Mouse (Mus musculus): Measurements from ENCODE around the gene Btg4. TPM values are rescaled to one million over a fixed set of nuclear protein-coding genes. Genes with fewer than 3 reads are reported as not detected.

The Btg4 gene
- polyA plus RNA-seq (2016; fragmentation: Nextera tagmentation; extraction: Ambion mirVana), result not detected in 2 replicates

DNA sequence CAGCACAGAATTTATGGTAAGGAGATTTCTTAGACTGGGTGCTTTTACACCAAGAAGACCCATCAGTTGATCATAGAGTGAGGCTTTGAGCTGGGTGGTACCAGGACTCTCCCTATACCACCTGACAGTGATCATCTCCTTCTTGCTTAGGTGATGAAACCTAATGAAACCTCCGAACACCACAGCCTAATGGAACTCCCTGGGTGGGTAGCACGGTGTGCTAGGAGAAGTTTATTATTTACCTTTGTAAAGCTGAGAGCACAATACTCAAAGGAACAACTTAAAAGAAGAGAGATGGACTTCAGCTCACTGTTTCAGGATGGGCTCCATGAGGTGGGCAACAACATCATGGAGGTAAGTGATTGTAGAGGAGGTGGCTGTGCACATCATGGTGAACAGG lies at the start of gene Btg4:
Gene Btg4 (plus strand): TSS at position 301 of the 400 bp plus-strand sequence.
- H3K36me3 ChIP-seq, result no peaks in the 10 kb centered on the region
- H3K27ac ChIP-seq, result no peak within 1 kb of the TSS
- DNase-seq (ENCODE audit: low spot score), result no peak
- WGBS, result 89% methylated on average over 2 of the region's 2 CpGs
- H3K4me1 ChIP-seq, result 0 out of 2 replicates have a peak, but pooled peaks cover 6% of the 10 kb centered on the region
- H3K9me3 ChIP-seq, result no peaks in the 10 kb centered on the region
- no peaks in the 10 kb centered on the region for H3K27me3 ChIP-seq (ENCODE audit: insufficient read depth, poor library complexity, severe bottlenecking)
- no peak within 1 kb of the TSS for H3K4me3 ChIP-seq

DNA sequence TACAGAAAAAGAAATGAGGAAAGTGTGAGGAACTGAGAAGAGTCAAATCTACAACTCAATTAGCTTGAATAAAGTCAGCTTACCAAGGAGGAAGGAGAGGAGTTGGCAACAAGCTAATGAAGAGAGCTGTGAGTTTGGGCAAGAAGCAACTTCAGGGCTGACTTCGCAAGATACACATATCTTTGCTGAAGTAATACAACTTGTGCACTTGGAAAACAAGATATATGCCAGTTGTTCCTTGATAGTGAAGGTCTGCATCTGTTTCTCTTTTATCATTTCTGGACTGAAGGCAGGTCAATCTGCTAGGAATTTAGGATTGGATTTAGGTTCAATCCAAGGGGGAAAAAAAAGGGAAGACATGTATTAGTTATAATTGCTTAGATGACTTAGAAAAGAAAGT lies 47.1 kb upstream of the Btg4 start:
- H3K36me3 ChIP-seq, result no peaks in the 10 kb centered on the region
- DNase-seq (ENCODE audit: low spot score), result no peak
- no peaks in the 10 kb centered on the region for H3K9me3 ChIP-seq
- 65% methylated on average over 1 of the region's 1 CpGs for WGBS
- no peak overlapping the region for H3K27ac ChIP-seq
- peaks cover 8% of the 10 kb centered on the region; the same call in 1 of the 2 replicates for H3K27me3 ChIP-seq (ENCODE audit: insufficient read depth, poor library complexity, severe bottlenecking)
- no peak overlapping the region for H3K4me3 ChIP-seq
- H3K4me1 ChIP-seq, result peaks cover 5% of the 10 kb centered on the region; the same call in 1 of the 2 replicates

DNA sequence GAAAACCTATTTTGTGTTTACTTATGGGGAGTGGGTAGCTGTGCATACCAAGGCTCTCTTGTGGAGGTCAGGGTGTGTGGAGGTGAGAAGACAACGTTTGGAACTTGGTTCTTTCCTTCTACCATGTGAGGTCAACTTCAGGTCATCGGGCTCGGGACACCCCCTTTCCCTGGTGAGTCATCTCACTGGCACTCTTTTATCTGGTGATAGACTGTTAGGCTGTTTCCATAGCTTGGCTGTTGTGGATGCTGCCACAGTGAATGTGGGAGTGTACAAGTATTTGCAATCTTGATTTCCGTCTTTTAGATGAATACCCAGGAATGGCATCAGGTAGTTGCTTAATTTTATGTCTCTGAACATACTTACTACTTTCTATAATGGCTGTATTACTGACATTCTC lies 45.0 kb upstream of the Btg4 start:
- peak; percentile 74 for DNase-seq (ENCODE audit: low spot score)
- Histone ChIP-seq H3K27ac (no peak overlapping the region), H3K9me3 (no peaks in the 10 kb centered on the region), H3K27me3 (ENCODE audit: insufficient read depth, poor library complexity, severe bottlenecking) (no peaks in the 10 kb centered on the region; the same call in 1 of the 2 replicates), H3K36me3 (no peaks in the 10 kb centered on the region), H3K4me3 (no peak overlapping the region), H3K4me1 (peaks cover 5% of the 10 kb centered on the region; the same call in 1 of the 2 replicates)
- WGBS, result 17% methylated on average over 4 of the region's 4 CpGs

DNA sequence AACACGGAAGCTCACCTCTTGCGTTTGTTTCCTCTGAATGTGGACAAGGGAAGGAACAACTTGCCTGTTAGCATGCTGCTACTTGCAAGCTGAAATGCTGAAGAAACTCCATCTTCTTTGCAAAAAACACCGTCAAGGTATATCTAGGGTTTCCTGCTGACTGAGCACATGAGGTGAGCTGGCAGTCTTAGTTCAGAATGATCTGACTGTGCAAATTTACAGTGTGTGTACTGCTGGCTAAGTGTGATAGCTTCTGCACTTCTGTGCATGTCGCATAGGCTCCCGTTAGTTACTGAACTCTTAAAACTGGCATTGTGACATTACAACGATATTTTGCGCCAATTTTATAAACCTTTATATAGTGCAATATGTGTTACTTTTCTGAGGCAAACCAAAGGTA lies 41.0 kb upstream of the Btg4 start:
- no peak for DNase-seq (ENCODE audit: low spot score)
- Histone ChIP-seq H3K27ac (no peak overlapping the region), H3K9me3 (no peaks in the 10 kb centered on the region), H3K27me3 (ENCODE audit: insufficient read depth, poor library complexity, severe bottlenecking) (no peaks in the 10 kb centered on the region), H3K4me3 (no peak overlapping the region), H3K36me3 (no peaks in the 10 kb centered on the region), H3K4me1 (peaks cover 5% of the 10 kb centered on the region; the same call in 1 of the 2 replicates)
- WGBS, result 74% methylated on average over 7 of the region's 7 CpGs

DNA sequence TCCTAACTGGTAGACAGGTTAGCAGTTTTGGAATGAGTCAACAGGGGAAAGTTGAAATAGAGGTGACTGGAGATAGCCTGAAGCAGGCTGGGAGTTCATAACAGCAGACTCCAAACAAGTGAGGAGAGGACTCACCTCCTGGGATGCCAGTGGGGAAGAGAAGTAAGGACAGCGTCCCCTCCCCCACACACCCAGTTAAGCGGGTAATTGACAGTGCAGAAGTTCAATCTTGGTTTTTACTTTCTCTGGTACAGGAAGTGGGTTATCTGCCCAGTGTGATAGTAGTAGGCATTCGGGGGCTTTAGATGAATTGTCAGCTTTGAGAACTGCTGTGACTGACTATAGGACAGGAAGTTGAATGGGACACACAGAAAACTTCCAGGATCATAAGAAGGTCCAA lies 40.4 kb upstream of the Btg4 start:
- peaks cover 5% of the 10 kb centered on the region; the same call in 1 of the 2 replicates for H3K4me1 ChIP-seq
- no peaks in the 10 kb centered on the region for H3K27me3 ChIP-seq (ENCODE audit: insufficient read depth, poor library complexity, severe bottlenecking)
- WGBS, result 53% methylated on average over 3 of the region's 3 CpGs
- no peak for DNase-seq (ENCODE audit: low spot score)
- H3K9me3 ChIP-seq, result no peaks in the 10 kb centered on the region
- no peak overlapping the region for H3K27ac ChIP-seq
- H3K4me3 ChIP-seq, result no peak overlapping the region
- H3K36me3 ChIP-seq, result no peaks in the 10 kb centered on the region

DNA sequence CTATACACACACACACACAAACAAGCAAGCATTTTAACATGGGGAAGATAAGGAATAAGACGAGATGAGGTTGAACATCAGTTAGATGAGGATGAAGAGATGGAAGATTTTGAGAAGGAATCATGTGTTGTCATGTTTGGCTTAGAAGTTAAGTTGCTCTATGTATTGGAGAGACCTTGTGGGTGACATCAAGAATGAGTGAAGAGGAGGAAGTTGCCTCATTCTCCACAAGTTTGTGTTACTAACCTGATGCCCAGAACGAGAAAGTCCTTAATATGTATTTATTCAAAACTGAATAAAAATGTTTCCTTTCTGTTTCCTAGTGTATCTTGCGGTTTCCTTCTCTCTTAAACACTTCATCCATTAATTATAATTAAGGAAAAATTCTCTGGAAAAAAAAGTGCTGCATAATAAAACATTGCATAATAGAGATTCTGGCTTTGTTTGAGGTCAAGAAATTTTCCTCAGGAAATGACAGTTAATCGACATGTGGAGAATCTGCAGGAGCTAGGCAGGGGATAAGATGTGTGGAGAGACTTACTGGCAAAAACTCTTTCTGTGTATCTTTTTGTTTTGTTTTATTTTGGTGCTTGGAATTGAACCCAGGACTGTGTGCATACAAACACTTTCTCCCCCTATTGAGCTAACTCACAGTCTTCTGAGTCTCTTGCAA lies 39.4 kb upstream of the Btg4 start:
- no peaks in the 10 kb centered on the region for H3K27me3 ChIP-seq (ENCODE audit: insufficient read depth, poor library complexity, severe bottlenecking)
- 78% methylated on average over 4 of the region's 4 CpGs for WGBS

DNA sequence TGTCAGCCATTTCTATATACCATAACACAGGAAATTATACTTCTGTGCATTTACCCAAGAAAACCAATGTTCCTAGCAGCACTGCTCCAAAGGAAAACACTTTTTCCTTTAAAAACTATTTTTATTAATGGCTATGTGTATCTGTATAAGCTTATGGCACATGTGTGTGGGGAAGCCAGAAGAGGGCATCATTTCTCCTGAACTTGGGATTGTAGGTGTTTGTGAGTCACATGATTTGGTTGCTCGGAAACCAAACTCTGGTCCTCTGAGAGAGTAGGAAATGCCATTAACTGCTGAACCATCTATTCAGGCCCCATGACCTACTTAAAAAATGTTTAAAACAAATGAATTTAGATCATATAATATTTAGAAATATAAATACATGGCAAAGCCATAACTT lies 33.7 kb upstream of the Btg4 start:
- Histone ChIP-seq H3K4me3 (no peak overlapping the region), H3K27me3 (ENCODE audit: insufficient read depth, poor library complexity, severe bottlenecking) (no peaks in the 10 kb centered on the region), H3K4me1 (no peaks in the 10 kb centered on the region), H3K27ac (no peak overlapping the region), H3K9me3 (no peaks in the 10 kb centered on the region), H3K36me3 (no peaks in the 10 kb centered on the region)
- 65% methylated on average over 1 of the region's 1 CpGs for WGBS
- no peak for DNase-seq (ENCODE audit: low spot score)

More for the DNA sequence above, 39.4 kb upstream of the Btg4 start:
- Histone ChIP-seq H3K4me1 (no peaks in the 10 kb centered on the region), H3K36me3 (no peaks in the 10 kb centered on the region), H3K27ac (no peak overlapping the region), H3K4me3 (no peak overlapping the region), H3K9me3 (no peaks in the 10 kb centered on the region)
- no peak for DNase-seq (ENCODE audit: low spot score)

DNA sequence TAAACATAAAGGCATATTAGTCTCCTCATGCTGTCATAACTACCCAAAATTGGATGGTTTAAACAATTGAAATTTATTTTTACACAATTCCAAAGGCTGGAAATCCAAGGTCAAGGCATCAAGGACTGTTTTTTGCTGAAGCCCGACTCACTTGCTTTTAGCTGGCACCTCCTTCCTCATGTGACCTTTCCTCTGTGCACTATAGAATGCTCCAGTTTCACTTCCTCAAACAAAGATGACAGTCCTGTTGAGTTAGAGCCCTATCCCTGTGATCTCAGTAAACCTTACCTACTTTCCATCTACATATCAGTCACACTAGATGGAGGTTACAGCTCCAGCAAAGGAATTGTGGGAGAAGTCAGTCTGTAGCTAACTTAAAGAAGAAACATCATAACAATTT lies 30.6 kb upstream of the Btg4 start:
- 55% methylated on average over 1 of the region's 1 CpGs for WGBS
- H3K27me3 ChIP-seq (ENCODE audit: insufficient read depth, poor library complexity, severe bottlenecking), result no peaks in the 10 kb centered on the region
- H3K4me3 ChIP-seq, result no peak overlapping the region
- no peak for DNase-seq (ENCODE audit: low spot score)
- H3K27ac ChIP-seq, result no peak overlapping the region
- no peaks in the 10 kb centered on the region for H3K36me3 ChIP-seq
- no peaks in the 10 kb centered on the region for H3K9me3 ChIP-seq
- H3K4me1 ChIP-seq, result no peaks in the 10 kb centered on the region

DNA sequence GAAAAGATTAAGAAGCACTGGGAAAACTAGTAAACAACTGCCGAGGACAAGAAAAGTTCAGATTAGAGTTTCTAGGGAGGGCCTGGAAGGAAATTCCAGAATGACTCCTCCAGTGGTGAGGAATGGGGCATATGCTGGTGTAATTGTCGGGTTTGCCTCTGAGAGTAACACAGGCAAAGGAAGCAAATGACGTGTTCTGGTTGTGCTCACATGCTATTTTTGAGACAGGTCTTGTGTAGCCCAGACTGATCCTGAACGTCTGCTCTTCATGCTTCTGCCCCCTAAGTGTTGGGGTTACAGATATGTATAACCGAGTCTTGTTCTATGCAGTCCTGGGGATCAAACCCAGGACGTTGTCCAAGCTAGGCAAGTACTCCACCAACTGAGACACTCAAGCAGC lies 29.1 kb upstream of the Btg4 start:
- Histone ChIP-seq H3K27me3 (ENCODE audit: insufficient read depth, poor library complexity, severe bottlenecking) (no peaks in the 10 kb centered on the region), H3K36me3 (no peaks in the 10 kb centered on the region), H3K27ac (no peak overlapping the region; the same call in 1 of the 2 replicates), H3K4me3 (no peak overlapping the region), H3K9me3 (no peaks in the 10 kb centered on the region), H3K4me1 (peaks cover 6% of the 10 kb centered on the region; the same call in 1 of the 2 replicates)
- no peak for DNase-seq (ENCODE audit: low spot score)
- WGBS, result 41% methylated on average over 6 of the region's 6 CpGs

DNA sequence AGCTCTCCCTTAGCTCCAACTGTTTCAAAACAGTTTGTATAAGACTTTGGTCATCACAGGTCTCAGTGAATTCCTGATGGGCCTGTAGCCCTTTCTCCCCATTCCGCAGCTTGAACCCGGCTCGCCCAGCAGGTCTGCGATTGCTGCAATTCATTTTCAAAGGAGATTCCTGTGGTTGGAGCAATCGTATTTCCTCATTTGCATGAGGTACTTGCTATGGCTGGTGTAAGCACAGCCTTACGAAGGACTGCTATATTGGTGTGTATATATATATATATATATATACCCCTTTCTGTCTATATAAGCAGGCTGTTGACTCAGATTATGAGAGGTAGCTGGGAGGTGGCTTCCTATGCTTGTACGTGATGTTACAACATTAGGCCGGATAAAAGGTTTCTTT lies 28.4 kb upstream of the Btg4 start:
- DNase-seq (ENCODE audit: low spot score), result no peak
- Histone ChIP-seq H3K4me3 (no peak overlapping the region), H3K27ac (no peak overlapping the region), H3K9me3 (no peaks in the 10 kb centered on the region), H3K4me1 (peaks cover 6% of the 10 kb centered on the region; the same call in 1 of the 2 replicates), H3K36me3 (no peaks in the 10 kb centered on the region), H3K27me3 (ENCODE audit: insufficient read depth, poor library complexity, severe bottlenecking) (no peaks in the 10 kb centered on the region)
- 69% methylated on average over 8 of the region's 8 CpGs for WGBS

DNA sequence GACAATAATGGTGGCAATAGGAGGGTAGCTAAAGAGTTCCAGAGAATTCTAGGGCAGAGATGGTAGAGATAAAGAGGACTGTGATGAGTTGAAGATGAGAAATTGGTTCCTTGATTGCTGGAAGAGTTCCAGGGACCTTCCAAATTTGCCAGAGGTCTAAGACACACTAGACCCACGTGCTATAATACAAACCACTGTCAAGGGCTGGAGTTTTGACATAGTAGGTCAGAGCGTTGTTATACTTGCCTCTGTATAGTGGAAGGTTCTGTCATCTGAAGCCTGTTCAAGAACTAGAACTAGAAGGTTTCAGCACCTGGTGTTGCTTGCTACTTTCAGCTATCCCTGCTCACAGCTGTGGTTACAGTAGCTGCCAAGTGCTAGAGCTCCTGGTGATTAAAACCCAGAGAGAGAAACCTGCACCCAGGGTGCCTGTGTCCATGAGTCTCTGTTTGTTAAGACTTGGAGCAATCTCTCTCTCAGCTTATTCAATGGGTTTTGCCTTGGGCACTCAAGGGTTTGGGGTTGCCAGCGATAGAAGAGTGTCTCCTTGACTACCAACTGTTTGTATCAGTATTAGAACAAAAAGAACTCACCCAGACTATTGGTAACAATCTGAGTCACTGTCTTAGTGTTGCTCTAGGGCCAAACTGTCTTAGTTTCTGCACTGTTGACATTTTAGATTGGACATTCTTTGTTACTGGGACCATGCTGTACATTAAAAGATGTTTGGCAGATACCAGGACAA lies 27.7 kb upstream of the Btg4 start:
- no peaks in the 10 kb centered on the region for H3K27me3 ChIP-seq (ENCODE audit: insufficient read depth, poor library complexity, severe bottlenecking)
- no peak overlapping the region for H3K27ac ChIP-seq
- H3K36me3 ChIP-seq, result no peaks in the 10 kb centered on the region
- WGBS, result 76% methylated on average over 3 of the region's 3 CpGs
- no peaks in the 10 kb centered on the region for H3K9me3 ChIP-seq
- DNase-seq (ENCODE audit: low spot score), result no peak
- H3K4me3 ChIP-seq, result no peak overlapping the region
- H3K4me1 ChIP-seq, result peaks cover 6% of the 10 kb centered on the region; the same call in 1 of the 2 replicates

DNA sequence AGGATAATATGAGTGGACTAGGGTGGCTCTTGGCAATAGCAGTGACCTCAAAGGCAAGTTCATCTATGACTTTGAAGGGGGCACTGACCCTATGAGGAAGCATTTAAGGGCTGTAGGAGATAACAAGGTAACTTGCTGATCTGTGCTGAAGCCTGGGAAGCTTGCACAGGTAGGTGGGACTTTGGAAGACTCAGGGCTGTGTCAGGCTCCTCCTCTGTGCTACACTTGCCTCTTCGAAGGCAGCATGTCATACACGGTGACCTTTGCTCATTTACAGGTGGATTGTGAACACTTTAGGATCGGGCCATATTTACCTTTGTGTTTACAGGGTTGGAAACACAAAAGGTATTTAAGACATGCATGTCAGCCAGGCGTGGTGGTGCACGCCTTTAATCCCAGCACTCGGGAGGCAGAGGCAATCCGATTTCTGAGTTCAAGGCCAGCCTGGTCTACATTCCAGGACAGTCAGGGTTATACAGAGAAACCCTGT lies 19.2 kb upstream of the Btg4 start:
- Histone ChIP-seq H3K9me3 (no peaks in the 10 kb centered on the region), H3K27me3 (ENCODE audit: insufficient read depth, poor library complexity, severe bottlenecking) (no peaks in the 10 kb centered on the region), H3K36me3 (no peaks in the 10 kb centered on the region), H3K27ac (no peak overlapping the region), H3K4me3 (no peak overlapping the region), H3K4me1 (no peaks in the 10 kb centered on the region)
- 90% methylated on average over 7 of the region's 7 CpGs for WGBS
- DNase-seq (ENCODE audit: low spot score), result no peak

DNA sequence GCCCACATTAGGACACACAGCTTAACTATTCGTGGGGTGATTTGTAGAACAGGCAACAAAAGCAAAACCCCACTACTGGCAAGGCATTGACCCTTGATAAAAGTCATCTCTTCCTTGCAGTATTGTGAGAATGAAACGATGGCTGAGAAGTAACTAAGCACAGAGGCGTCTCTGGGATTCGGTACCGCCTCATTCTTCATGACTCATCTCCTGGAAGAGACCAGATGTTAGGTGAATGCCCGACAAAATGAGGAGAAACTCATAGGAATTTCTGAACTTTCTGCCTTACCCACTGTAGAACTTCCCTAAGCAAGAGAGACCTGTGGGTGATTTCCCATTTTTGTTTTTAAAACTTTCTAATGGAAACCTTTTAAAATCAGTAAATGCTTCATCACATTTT lies 18.6 kb upstream of the Btg4 start:
- Histone ChIP-seq H3K4me3 (no peak overlapping the region), H3K36me3 (no peaks in the 10 kb centered on the region), H3K27ac (no peak overlapping the region), H3K27me3 (ENCODE audit: insufficient read depth, poor library complexity, severe bottlenecking) (no peaks in the 10 kb centered on the region), H3K9me3 (no peaks in the 10 kb centered on the region), H3K4me1 (no peaks in the 10 kb centered on the region)
- DNase-seq (ENCODE audit: low spot score), result no peak
- WGBS, result 77% methylated on average over 6 of the region's 6 CpGs
